Mouse (Mus musculus): ENCODE results near the gene Rtn4r.
A peak's percentile ranks its signal among the peaks of the same experiment; 100 is the strongest.

Rtn4r gene

DNA sequence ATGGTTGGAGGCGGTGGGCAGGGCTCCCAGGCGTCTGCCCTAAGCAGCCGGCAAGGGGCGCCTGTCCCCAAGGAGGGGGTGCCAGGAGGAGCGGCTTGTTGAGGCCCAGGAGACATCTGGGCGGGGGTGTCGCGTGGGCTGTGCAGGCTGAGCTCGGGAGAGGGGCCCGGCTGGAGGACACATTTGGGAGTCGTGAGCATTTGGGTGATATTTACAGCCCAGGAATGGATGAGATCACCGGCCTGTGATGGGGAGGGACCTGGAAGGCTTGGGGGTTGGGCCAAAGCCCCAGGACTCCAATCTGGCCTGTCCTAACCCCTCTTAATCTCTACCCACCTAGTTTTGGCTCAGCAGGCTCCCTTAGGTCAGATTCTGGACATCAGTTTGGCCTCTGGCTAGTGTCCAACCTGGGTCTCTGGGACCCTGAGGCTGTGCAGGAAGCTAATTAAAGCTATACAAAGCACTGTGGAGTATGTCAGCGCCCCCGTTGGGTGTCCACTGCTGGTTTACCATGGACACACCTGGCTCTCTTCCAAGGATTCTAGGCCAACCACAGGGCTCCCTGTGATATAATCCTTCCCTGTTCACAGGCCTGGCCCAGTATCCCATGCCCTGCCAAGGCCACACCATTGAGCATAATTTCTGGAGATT, 27.2 kb downstream of the Rtn4r start:
- DNase-seq (ENCODE audit: extremely low read depth, low read depth), result no peak

DNA sequence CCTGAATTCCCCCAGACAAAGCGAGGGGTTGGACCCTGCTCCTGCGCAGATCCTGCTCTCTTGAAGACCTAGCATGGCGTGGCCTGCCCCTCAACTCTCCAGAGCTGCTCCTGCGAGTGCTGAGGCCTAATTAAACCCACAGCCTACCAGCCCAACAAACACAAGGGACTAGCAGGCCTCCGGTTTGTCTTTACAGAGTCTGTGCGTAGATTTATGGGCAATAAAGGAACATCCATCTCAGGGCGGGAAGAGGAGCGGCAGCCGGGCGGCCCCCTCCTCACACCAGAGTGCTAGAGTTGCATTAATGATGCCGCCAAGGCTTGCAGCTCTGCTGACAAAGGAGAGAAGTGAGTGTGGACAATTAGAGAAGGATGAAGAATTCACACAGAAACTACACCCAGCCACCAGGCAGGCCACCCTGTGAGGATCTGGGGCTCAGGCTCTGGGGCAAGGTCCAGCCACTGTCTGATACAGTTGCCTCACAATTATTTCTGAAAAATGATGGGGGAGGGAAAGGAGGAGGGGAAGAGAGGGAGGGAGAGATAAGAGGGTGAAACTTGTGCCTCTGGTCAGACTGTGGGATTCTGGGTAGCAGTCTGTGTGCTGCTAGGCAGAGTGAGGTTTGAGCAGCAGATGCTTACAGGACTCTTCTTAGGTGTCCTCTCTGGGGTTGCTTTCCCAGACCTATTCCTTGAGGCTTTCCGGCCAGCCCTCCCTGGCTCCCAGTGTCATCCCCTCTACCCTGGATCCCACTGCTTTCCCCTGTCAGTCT, 29.3 kb downstream of the Rtn4r start:
- no peak for DNase-seq (ENCODE audit: extremely low read depth, low read depth)

DNA sequence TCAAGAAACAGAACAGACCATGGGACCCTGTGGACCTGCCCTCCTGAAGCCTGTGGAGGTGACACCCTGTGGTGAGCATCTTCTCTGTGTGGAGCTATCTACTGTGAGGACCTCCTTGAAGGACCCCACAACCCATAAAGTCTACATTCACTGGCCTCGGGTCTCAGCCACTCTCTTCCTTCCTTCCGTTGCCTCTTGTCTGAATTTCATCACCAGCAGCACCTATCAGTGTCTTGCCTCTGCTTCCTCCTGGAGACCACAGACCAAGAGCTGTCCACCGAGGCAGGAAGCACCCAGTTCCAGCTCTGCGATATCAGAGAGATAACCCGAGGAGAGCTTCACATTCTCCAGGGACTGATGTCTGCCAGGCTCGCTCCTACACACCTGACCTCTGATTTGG, 31.8 kb downstream of the Rtn4r start:
- peak; percentile 90 for DNase-seq (ENCODE audit: extremely low read depth, low read depth)

- DNase-seq (ENCODE audit: extremely low read depth, low read depth), result peak; percentile 29
These were observed 32.3 kb downstream of the Rtn4r start for GRCm38 (mm10) chr16:18159778-18160177.

- DNase-seq (ENCODE audit: extremely low read depth, low read depth), result no peak
These were observed 33.1 kb downstream of the Rtn4r start for GRCm38 (mm10) chr16:18160514-18160913.

DNA sequence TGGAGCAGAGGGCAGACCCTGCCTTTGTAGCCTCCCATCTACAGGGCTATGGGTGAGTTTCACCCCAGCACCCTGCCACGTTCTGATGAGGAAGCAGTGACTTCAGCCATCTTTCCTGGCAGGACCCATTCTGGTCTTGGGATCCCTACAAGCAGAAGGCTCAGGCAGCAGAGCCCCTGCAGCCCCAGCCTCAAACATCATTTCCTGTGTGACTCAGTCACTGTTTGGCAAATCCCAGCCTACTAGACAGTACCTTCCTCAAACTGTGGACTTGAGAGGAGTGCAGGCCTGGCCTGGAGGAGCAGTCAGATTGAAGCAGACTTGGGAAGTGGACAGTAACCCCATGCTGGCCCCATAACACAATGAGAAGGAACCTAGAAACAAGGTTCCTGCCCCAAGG, 33.7 kb downstream of the Rtn4r start:
- DNase-seq (ENCODE audit: extremely low read depth, low read depth), result no peak

DNA sequence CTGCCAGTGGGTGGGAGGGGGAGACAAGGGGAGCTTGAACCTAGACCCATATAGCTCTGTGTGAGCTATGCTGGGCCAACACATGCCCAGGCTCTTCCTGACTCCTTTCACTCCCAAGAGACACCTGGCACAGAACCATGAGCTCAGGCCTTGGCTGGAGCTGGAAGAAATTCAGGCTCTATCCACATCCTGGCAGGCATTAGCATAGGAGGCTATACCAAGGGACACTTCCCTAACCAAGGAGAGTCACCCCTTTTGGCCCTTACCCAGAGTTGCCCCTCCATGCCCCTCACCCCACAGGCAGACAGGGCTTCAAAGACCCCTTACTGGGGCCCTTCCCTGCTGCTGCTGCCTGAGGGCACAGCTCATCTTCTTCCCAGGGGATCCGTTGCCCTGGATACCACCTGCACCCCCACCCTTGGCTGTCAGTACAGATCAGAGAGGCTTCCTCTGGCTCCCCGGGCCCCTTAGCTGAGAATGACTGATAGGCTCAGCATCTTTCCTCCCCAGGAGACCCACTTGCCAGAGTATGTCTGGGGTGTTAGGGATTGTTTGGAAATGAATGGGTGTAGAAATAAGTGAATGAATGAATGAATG, 37.3 kb downstream of the Rtn4r start:
- DNase-seq (ENCODE audit: extremely low read depth, low read depth), result no peak

DNA sequence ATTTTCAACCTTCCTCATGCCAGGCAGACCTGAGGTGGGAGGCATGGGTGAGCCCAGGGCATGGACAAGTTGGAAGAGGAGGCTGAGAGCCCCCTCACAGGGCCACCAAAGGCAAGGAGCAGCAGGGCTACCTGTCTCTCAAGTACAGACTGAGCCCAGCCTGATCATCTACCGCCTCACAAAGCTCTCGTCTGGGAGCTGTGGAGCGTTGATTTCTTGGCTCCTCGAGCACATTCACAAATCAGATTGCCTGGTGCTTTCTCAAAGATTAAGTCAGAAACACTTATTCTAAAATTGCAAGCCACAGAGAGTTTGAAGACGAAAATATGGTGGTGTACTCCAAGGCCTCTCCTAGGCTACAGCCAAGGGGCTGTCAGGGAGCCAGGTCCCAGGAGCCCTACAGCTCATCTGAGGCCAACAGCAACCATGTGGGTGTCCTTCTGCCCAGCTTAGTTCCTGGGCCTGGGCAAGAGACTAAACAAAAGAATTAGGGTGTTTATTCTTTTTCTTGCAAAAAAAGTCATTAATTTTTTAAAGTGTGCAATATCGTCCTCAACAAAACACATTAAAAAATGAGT, 39.3 kb downstream of the Rtn4r start:
- DNase-seq (ENCODE audit: extremely low read depth, low read depth), result no peak

DNA sequence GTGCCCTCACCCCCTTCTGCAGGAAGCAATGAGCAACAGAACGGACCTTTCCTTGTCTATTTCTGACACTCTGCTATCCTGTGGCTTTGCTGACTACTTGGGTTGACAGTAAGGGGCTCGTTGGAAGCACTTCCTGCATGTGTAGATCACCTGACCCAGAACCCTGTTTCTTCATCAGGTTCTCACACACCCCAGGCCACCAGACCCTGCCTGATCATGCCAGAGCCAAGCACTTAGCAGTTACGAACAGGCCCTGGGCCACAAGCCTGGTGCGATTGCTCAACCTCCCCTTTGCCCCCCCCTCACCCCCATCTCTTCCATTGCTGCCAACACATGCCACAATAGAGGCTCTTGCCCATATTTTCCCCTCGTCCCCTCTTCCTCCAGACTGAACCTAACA, 41.7 kb downstream of the Rtn4r start:
- DNase-seq (ENCODE audit: extremely low read depth, low read depth), result no peak

- no peak for DNase-seq (ENCODE audit: extremely low read depth, low read depth)
These were observed 42.3 kb downstream of the Rtn4r start for GRCm38 (mm10) chr16:18169776-18170175.

GRCm38 (mm10) chr16:18172266-18172855, 44.9 kb downstream of the Rtn4r start:
- peak; percentile 36 for DNase-seq (ENCODE audit: extremely low read depth, low read depth)

DNA sequence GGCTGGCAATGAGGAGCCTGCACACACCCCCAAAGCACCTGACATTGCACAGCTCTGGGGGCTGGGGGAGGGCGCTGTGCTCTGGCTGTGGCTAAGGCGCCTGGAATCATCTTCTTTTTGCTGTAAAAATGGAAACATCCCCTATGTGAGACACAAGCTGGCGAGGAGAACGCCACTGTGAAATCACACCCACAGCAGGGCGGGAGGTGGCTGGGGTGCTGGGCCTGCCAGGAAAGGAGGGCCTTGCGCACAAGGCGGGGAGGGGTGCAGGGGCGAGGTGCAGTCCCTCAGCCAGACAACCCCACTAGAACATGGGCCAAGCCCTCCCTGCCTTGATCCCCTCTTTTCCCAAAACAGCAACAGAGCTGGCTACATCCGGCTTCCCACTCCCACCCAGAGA, 45.8 kb downstream of the Rtn4r start:
- no peak for DNase-seq (ENCODE audit: extremely low read depth, low read depth)

GRCm38 (mm10) chr16:18173788-18174187, 46.3 kb downstream of the Rtn4r start:
- DNase-seq (ENCODE audit: extremely low read depth, low read depth), result no peak

DNA sequence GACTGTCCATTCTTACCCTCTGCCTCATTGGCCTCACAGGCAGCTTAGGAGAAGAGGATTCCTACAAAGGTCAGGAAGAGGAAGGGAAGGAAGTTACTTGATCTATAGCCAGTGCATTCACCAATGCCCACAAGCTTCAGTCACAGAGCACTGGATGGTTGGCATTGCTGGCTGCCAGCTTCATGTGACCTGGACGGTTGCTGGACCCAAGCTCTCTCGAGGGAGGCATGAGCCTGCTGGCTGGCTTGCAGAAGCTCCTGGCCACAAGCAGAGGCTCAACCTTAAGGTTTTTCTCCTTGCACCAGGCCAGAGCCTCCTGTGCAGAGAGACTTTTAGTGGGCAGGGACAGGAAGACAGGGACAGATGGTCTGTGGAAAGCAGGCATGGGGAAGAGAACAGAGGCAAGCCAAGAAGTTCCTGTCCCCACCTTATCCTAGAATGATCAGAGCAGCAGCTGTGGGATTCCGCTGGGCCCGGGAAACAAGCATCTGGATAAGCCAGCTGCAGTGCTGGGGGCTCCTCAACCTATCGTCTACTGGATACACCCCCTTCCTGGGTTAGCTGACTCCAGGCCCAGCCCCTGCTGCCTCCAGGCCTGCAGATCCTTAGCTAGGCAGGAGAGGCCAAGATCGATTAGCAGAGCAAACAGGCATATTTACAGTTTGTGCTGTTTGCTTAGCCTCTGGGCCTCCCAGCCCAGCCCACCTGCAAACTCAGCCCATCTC, 48.5 kb downstream of the Rtn4r start:
- no peak for DNase-seq (ENCODE audit: extremely low read depth, low read depth)

- DNase-seq (ENCODE audit: extremely low read depth, low read depth), result no peak
These were observed 49.3 kb downstream of the Rtn4r start for GRCm38 (mm10) chr16:18176758-18177157.

DNA sequence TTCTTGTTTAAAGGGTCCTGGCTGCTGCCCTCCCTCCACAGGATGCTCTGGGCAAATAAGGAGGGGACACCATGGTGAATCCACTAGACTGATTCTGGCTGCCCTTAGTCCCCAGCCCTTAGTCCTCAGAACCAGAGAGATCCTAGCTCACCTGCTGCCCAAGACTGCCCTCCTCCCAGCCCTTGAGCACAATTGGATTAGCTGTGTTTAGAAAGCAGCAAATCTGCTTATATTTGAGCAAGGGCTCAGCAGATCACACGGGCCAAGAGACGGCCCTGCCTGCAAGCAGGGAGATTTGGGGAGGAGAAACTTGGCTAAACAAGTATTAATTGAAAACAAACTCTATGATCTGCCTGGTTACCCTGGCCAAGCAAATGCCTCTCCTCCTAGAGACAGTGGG, 52.1 kb downstream of the Rtn4r start:
- no peak for DNase-seq (ENCODE audit: extremely low read depth, low read depth)

GRCm38 (mm10) chr16:18181398-18181797, 54.0 kb downstream of the Rtn4r start:
- no peak for DNase-seq (ENCODE audit: extremely low read depth, low read depth)

- no peak for DNase-seq (ENCODE audit: extremely low read depth, low read depth)
These were observed 55.3 kb downstream of the Rtn4r start for GRCm38 (mm10) chr16:18182766-18183165.

DNA sequence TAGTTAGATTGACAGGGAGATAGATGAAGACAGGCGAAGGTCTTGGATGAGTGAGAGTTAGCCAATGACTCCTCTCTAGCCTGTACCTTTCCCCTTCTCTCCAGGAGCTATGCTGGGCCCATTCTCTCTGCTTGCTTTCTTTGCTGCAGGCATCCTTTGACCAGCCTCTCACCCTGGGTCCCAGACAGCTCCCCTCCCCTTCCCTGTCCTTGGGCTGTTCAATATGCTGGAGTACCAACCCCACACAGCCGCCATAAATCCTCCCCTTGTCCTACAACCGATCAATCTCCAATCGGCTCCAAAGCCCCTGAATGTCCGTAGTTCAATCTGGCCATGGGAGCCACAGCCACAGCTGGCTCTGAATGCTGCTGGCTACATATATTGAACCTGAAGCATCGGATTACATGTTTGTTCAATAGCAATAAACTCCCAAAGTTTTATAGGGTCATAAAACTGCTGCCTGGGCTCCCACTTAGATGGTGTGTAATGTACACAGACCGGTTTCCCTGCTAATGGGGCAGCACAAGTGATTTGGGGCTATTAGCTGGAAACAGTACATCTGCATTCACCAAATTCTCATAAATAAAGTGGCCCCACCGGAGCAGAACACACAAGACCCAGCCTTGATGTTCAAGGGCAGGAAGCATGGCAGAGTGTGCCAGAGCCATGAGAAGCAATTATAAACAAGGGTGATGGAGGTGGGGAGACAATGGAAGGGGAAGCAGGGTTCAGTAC, 58.4 kb downstream of the Rtn4r start:
- no peak for DNase-seq (ENCODE audit: extremely low read depth, low read depth)

DNA sequence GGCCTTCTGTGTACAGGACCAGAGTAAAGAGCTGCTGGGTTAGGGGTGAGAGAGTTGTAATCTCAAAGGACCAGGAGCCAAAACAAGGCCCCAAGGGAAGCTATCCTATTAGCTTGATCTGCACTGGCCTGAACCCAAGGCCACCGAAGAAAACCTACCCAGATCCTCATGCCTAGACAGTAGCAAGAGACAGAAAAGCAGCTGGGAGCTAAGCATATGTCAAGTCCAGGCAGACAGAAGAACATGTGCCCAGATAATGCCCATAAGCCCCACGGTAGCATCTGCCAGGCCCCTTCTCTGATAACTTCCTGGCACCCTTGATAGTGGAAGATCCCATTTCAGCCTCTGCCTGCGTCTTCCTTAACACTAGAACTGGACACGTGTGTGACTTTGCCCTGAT, 59.4 kb downstream of the Rtn4r start:
- DNase-seq (ENCODE audit: extremely low read depth, low read depth), result no peak

- DNase-seq (ENCODE audit: extremely low read depth, low read depth), result no peak
These were observed 59.8 kb downstream of the Rtn4r start for GRCm38 (mm10) chr16:18187221-18187620.
